Mouse (Mus musculus): ENCODE measurements around the gene Gprc6a. TPM values are rescaled to one million over a fixed set of nuclear protein-coding genes. Genes with fewer than 3 reads are reported as not detected.

The Gprc6a gene
- polyA plus RNA-seq, 1 experiment = not detected

DNA sequence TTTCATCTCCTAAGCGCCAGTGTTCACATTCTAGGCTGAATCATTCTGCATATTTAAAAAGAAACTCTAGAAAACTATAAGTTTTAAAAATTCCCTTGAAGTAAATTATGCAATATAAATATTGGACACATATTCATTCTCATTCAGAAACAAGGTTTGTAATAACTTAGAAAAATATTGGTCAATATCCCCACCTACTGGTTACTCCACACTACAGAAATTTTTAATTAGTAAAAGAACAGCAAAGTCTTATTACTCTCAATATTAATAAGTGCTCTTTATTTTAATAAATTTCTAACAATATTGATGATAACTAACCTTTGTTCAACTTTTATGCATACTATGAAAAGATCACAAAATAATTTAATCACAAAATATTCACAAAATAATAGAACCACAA, 26.1 kb upstream of the Gprc6a start:
- no peaks in the 10 kb centered on the region for H3K27me3 ChIP-seq (ENCODE audit: control insufficient read depth, insufficient read depth, low read length)
- H3K4me1 ChIP-seq (ENCODE audit: control insufficient read depth, insufficient read depth, insufficient read length) = no peaks in the 10 kb centered on the region
- TF ChIP-seq CTCF (IDR thresholded peaks at IDR 0.05; ENCODE audit: extremely low read depth, insufficient read depth, insufficient read length, insufficient replicate concordance) (no peak), POLR2A (IDR thresholded peaks at IDR 0.05; ENCODE audit: low read depth, low read length) (no peak)
- no peaks in the 10 kb centered on the region for H3K36me3 ChIP-seq (ENCODE audit: control insufficient read depth, insufficient read depth, low read length)
- 69% methylated on average over 1 of the region's 1 CpGs for WGBS
- H3K4me3 ChIP-seq (ENCODE audit: extremely low read depth, insufficient read depth, insufficient read length) = no peak overlapping the region
- H3K27ac ChIP-seq (ENCODE audit: insufficient read depth, low read length) = no peak overlapping the region
- no peak for DNase-seq (ENCODE audit: low read depth in 1 of 2, low spot score in 2 of 2)

DNA sequence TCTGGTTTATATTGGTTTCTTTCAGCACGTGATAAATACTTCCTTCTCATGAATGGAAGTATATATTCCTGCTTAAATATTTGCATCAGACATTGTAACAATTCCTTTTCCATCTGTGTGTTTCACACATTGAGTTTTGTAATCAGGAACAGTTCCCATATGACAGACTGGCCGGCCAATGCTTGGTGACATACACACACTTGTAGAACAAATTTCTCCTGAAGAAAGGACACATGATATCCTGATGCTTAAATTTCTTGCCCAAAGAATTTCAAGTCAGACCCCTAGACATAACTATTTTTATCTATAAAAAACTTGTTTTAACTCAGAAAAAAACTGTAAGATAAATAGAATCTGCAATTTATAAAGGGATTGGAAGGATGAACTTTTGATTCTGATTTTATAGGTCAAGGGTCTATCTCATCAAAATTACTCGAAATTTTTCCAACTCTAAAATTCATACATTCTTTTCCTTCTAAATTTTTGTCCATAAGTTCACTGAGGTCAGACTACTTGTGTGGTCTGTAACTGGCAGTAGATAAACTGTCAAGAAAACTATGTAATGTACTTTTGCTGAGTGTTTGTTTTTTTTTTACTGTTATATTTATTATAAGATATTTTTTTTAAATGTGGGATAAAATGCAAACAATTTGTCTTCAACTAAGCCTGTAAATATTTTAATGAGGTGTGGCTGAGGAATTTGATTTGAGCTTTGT, 18.4 kb upstream of the Gprc6a start:
- 73% methylated on average over 3 of the region's 3 CpGs for WGBS
- Histone ChIP-seq H3K27ac (ENCODE audit: insufficient read depth, low read length) (no peak overlapping the region), H3K36me3 (ENCODE audit: control insufficient read depth, insufficient read depth, low read length) (no peaks in the 10 kb centered on the region), H3K4me1 (ENCODE audit: control insufficient read depth, insufficient read depth, insufficient read length) (no peaks in the 10 kb centered on the region), H3K27me3 (ENCODE audit: control insufficient read depth, insufficient read depth, low read length) (no peaks in the 10 kb centered on the region), H3K4me3 (ENCODE audit: extremely low read depth, insufficient read depth, insufficient read length) (no peak overlapping the region)
- no peak for DNase-seq (ENCODE audit: low read depth in 1 of 2, low spot score in 2 of 2)
- TF ChIP-seq CTCF (IDR thresholded peaks at IDR 0.05; ENCODE audit: extremely low read depth, insufficient read depth, insufficient read length, insufficient replicate concordance) = no peak

DNA sequence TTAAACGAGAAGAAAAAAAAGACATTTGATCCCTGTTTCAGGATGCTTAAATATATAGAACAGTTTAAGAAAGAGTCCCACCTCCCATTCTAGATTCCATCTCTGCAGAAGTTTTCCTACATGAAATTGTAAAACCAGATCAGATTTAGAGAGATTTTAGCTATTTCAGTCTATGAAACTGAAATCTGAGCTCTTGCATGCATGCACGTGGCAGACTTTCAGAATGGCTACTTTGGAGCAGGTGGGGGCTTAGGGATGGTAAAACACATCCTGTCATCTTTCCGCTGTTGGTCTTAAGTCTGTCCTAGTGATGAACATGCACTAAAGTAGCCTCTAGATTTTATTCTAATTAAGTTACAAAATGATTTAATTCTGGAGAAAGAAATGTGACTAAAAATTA, 10.1 kb downstream of the Gprc6a start:
- H3K27me3 ChIP-seq (ENCODE audit: control insufficient read depth, insufficient read depth, low read length) = no peaks in the 10 kb centered on the region
- no peak for DNase-seq (ENCODE audit: low read depth in 1 of 2, low spot score in 2 of 2)
- H3K36me3 ChIP-seq (ENCODE audit: control insufficient read depth, insufficient read depth, low read length) = no peaks in the 10 kb centered on the region
- TF ChIP-seq POLR2A (IDR thresholded peaks at IDR 0.05; ENCODE audit: low read depth, low read length) (no peak), CTCF (IDR thresholded peaks at IDR 0.05; ENCODE audit: extremely low read depth, insufficient read depth, insufficient read length, insufficient replicate concordance) (no peak)
- H3K4me1 ChIP-seq (ENCODE audit: control insufficient read depth, insufficient read depth, insufficient read length) = no peaks in the 10 kb centered on the region
- 86% methylated on average over 3 of the region's 3 CpGs for WGBS
- no peak overlapping the region for H3K27ac ChIP-seq (ENCODE audit: insufficient read depth, low read length)
- no peak overlapping the region for H3K4me3 ChIP-seq (ENCODE audit: extremely low read depth, insufficient read depth, insufficient read length)

DNA sequence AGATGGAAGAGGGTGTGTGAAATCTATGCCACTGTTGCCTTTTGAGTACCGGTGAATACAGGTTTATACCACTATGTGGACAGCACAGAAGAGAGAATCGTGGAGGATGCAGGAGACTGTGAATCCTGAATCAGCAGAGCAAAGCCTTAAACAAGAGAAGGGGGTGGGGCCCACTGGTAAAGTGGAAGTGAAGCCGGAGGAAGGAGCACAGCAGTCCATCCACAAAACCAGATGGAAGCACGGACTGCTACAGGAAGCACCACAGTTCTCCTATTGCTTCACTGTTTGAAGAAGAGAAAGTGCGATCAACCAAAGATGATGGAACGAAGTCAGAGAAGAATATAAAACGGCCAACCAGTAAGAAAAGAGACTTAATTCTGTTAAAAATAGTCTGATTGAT, 11.1 kb downstream of the Gprc6a start:
- DNase-seq (ENCODE audit: low read depth in 1 of 2, low spot score in 2 of 2) = no peak
- H3K36me3 ChIP-seq (ENCODE audit: control insufficient read depth, insufficient read depth, low read length) = no peaks in the 10 kb centered on the region
- no peaks in the 10 kb centered on the region for H3K4me1 ChIP-seq (ENCODE audit: control insufficient read depth, insufficient read depth, insufficient read length)
- H3K27me3 ChIP-seq (ENCODE audit: control insufficient read depth, insufficient read depth, low read length) = no peaks in the 10 kb centered on the region
- TF ChIP-seq CTCF (IDR thresholded peaks at IDR 0.05; ENCODE audit: extremely low read depth, insufficient read depth, insufficient read length, insufficient replicate concordance) (no peak), POLR2A (IDR thresholded peaks at IDR 0.05; ENCODE audit: low read depth, low read length) (no peak)
- no peak overlapping the region for H3K4me3 ChIP-seq (ENCODE audit: extremely low read depth, insufficient read depth, insufficient read length)
- 71% methylated on average over 7 of the region's 7 CpGs for WGBS
- H3K27ac ChIP-seq (ENCODE audit: insufficient read depth, low read length) = no peak overlapping the region

DNA sequence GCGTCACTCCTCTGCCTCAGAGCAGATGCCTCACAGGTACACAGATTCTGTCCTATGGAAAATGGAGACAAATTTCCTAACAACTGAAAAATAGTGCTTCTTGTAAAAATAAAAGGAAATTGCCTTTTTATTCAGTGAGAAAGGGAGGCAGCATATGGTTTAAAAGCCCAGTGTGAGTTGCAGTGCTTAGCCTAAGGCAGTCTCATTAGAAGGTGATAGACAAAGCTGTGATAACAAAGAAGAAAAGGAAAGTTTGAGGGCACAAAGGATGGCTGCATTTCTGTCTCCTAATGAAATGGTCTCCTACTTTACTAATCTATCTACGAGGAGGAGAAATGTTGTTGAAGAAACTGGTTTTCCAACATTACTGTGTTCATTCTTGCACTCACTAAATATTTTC, 12.7 kb downstream of the Gprc6a start:
- WGBS = 82% methylated on average over 2 of the region's 2 CpGs
- H3K4me3 ChIP-seq (ENCODE audit: extremely low read depth, insufficient read depth, insufficient read length) = no peak overlapping the region
- no peaks in the 10 kb centered on the region for H3K36me3 ChIP-seq (ENCODE audit: control insufficient read depth, insufficient read depth, low read length)
- TF ChIP-seq CTCF (IDR thresholded peaks at IDR 0.05; ENCODE audit: extremely low read depth, insufficient read depth, insufficient read length, insufficient replicate concordance) (no peak), POLR2A (IDR thresholded peaks at IDR 0.05; ENCODE audit: low read depth, low read length) (no peak)
- no peak overlapping the region for H3K27ac ChIP-seq (ENCODE audit: insufficient read depth, low read length)
- no peak for DNase-seq (ENCODE audit: low read depth in 1 of 2, low spot score in 2 of 2)
- no peaks in the 10 kb centered on the region for H3K4me1 ChIP-seq (ENCODE audit: control insufficient read depth, insufficient read depth, insufficient read length)
- H3K27me3 ChIP-seq (ENCODE audit: control insufficient read depth, insufficient read depth, low read length) = no peaks in the 10 kb centered on the region

DNA sequence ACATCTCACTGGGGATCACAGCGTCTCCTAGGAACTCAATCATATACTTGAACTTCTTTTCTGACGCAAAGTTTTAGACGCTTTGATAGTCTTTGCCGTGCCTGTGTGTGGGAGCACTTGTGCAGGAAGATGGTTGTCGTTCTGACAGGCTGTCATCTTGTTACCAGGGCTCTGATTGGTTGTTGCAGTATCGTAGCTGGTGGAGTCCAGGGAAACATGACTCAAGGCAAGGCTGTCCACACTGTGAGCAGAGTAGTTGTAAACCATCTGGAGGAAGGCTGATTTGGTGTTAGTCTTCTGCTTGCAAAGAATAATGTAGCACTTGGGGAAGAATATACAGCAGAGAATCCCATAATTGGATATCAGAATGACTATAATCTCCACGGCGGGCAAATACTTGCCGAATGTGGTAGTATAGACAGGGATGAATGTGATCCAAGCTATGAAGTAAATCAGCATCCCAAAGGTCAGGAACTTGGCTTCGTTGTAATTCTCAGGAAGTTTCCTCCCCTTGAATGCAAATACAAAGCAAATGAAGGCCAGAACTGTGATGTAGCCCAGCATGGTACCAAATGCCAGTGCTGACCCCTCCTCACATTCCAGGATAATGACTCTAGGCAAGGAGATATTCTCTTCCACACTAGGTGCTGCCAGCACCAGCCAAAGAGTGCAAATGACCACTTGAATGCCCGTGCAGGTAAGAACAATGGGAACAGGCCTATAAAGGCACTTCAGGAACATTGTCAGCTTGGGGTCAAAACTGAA, 16.3 kb downstream of the Gprc6a start:
- TF ChIP-seq POLR2A (IDR thresholded peaks at IDR 0.05; ENCODE audit: low read depth, low read length) (no peak), CTCF (IDR thresholded peaks at IDR 0.05; ENCODE audit: extremely low read depth, insufficient read depth, insufficient read length, insufficient replicate concordance) (no peak)
- Histone ChIP-seq H3K27me3 (ENCODE audit: control insufficient read depth, insufficient read depth, low read length) (no peaks in the 10 kb centered on the region), H3K36me3 (ENCODE audit: control insufficient read depth, insufficient read depth, low read length) (no peaks in the 10 kb centered on the region), H3K27ac (ENCODE audit: insufficient read depth, low read length) (no peak overlapping the region), H3K4me1 (ENCODE audit: control insufficient read depth, insufficient read depth, insufficient read length) (no peaks in the 10 kb centered on the region), H3K4me3 (ENCODE audit: extremely low read depth, insufficient read depth, insufficient read length) (no peak overlapping the region)
- WGBS = 81% methylated on average over 11 of the region's 11 CpGs
- no peak for DNase-seq (ENCODE audit: low read depth in 1 of 2, low spot score in 2 of 2)

DNA sequence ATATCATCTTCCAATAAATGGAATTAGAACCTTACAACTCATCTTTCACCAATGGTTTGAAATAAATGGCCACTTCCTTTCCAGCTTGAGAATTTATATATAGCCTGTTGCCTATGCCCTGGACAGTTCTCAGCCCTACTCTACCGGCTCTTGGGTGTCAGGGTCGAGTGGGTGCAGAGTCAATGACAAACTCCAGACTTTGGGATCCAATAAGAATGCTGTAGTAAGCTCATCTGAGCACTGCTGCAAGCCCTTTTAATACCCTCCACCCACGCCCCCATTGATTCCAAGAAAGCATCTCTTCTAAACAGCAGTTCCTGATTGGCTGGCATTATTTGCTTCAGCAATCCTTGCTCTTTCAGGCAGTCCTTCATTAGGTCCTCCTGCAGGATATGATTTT, 17.8 kb downstream of the Gprc6a start:
- Histone ChIP-seq H3K27ac (ENCODE audit: insufficient read depth, low read length) (no peak overlapping the region), H3K27me3 (ENCODE audit: control insufficient read depth, insufficient read depth, low read length) (no peaks in the 10 kb centered on the region), H3K36me3 (ENCODE audit: control insufficient read depth, insufficient read depth, low read length) (no peaks in the 10 kb centered on the region), H3K4me3 (ENCODE audit: extremely low read depth, insufficient read depth, insufficient read length) (no peak overlapping the region), H3K4me1 (ENCODE audit: control insufficient read depth, insufficient read depth, insufficient read length) (no peaks in the 10 kb centered on the region)
- no peak for TF ChIP-seq POLR2A (IDR thresholded peaks at IDR 0.05; ENCODE audit: low read depth, low read length)
- TF ChIP-seq CTCF (IDR thresholded peaks at IDR 0.05; ENCODE audit: extremely low read depth, insufficient read depth, insufficient read length, insufficient replicate concordance) = no peak
- 82% methylated on average over 3 of the region's 3 CpGs for WGBS
- DNase-seq (ENCODE audit: low read depth in 1 of 2, low spot score in 2 of 2) = no peak
